Mouse (Mus musculus) liver, embryonic 14.5 days (tissue): ENCODE measurements around the gene Efcab9. TPM values are rescaled to one million over a fixed set of nuclear protein-coding genes. Genes with fewer than 3 reads are reported as not detected.

Experiments used
- ATAC-seq: fragments of 200-750 bp; cut with Nextera tagmentation; 2 replicates; pipeline ENCODE4 v1.8.0; 2017; ENCODE audit warnings: moderate number of reproducible peaks, mild to moderate bottlenecking, moderate library complexity; ENCODE audit not compliant: insufficient read depth
- DNase-seq, 3 experiments: peaks; one replicate each; pipeline ENCODE4 v3.0.0-alpha.2; 2012 to 2013; ENCODE audit warnings: low read depth in 3 of 3, low spot score in 3 of 3
- H3K27ac ChIP-seq: fragments of 300-500 bp; sonication (generic); 2 replicates; pipeline ENCODE4 v1.5.1; 2014; ENCODE audit warnings: moderate library complexity, mild to moderate bottlenecking, control low read depth, inconsistent platforms
- H3K27me3 ChIP-seq: fragments of 300-500 bp; sonication (generic); 2 replicates; pipeline ENCODE4 v1.6.1; 2014; ENCODE audit warnings: mild to moderate bottlenecking, low read length, moderate library complexity; ENCODE audit not compliant: control insufficient read depth, insufficient read depth
- H3K36me3 ChIP-seq: fragments of 300-500 bp; sonication (generic); replicated peaks from 2 replicates; pipeline ENCODE4 v1.6.1; 2014; ENCODE audit warnings: low read depth; ENCODE audit not compliant: control insufficient read depth, insufficient read depth
- H3K4me1 ChIP-seq, 2 experiments: fragments of 200-500 bp in 1 of 2; fragments of 300-500 bp in 1 of 2; sonication (generic) in 1 of 2; replicated peaks; 2 replicates each; pipeline ENCODE4 v1.6.1; 2012 to 2014; ENCODE audit warnings: antibody characterized with exemption in 1 of 2, inconsistent platforms in 1 of 2, low read length in 1 of 2; ENCODE audit not compliant: control insufficient read depth in 2 of 2, insufficient read depth in 2 of 2
- H3K4me2 ChIP-seq: fragments of 300-500 bp; sonication (generic); 2 replicates; pipeline ENCODE4 v1.6.1; 2014; ENCODE audit warnings: low read depth, mild to moderate bottlenecking, control low read depth, moderate library complexity
- H3K4me3 ChIP-seq, 2 experiments: fragments of 200-500 bp in 1 of 2; fragments of 300-500 bp in 1 of 2; sonication (generic) in 1 of 2; 2 replicates each; pipeline ENCODE4 v1.5.1; 2012 to 2014; ENCODE audit warnings: low read depth in 2 of 2, low read length in 2 of 2, mild to moderate bottlenecking in 2 of 2, control low read depth in 1 of 2, inconsistent platforms in 1 of 2, moderate library complexity in 1 of 2; ENCODE audit not compliant: insufficient read depth in 1 of 2
- H3K9ac ChIP-seq: fragments of 300-500 bp; sonication (generic); replicated peaks from 2 replicates; pipeline ENCODE4 v1.6.1; 2014; ENCODE audit warnings: mild to moderate bottlenecking, control low read depth, moderate library complexity
- H3K9me3 ChIP-seq: fragments of 300-500 bp; sonication (generic); 2 replicates; pipeline ENCODE4 v1.6.1; 2016; ENCODE audit warnings: low read length, mixed read lengths; ENCODE audit not compliant: control insufficient read depth
- CTCF ChIP-seq: IDR thresholded peaks from 2 replicates; pipeline ENCODE4 v1.5.1; 2016; ENCODE audit warnings: antibody characterized with exemption, low read depth, control low read depth
- EP300 ChIP-seq: IDR thresholded peaks from 2 replicates; pipeline ENCODE4 v1.6.1; 2016; ENCODE audit warnings: antibody characterized with exemption, low read depth
- WGBS: fragments of 180-500 bp; shearing (Covaris S2); extraction: QIAGEN DNeasy Blood & Tissue Kit; methylation state at CpG from one replicate; pipeline ENCODE4 v1.1.7; 2014; ENCODE audit not compliant: insufficient replicate concordance; 5-methylcytosine and 5-hydroxymethylcytosine counted together
- polyA plus RNA-seq, 2 experiments: library from polyadenylated mRNA; depleted of rRNA in 1 of 2; stranded (reverse) in 1 of 2; unstranded in 1 of 2; fragments of >200 nt; fragmentation: Nextera tagmentation in 1 of 2; extraction: Ambion mirVana in 1 of 2; gene quantifications; 2 replicates each; pipeline versions ENCODE4 v1.2.1 to v1.2.3; 2012 to 2014

The Efcab9 gene
- polyA plus RNA-seq, 2 experiments: 0.22 to 0.26 TPM

GRCm38 (mm10) chr11:32488808-32489670 lies 42.8 kb downstream of the Efcab9 start:
- no peaks in the 10 kb centered on the region for H3K36me3 ChIP-seq
- H3K9me3 ChIP-seq: no peaks in the 10 kb centered on the region
- 54% methylated on average over 5 of the region's 5 CpGs for WGBS
- H3K27ac ChIP-seq: no peak overlapping the region
- TF ChIP-seq CTCF: no peak
- no peak for TF ChIP-seq EP300
- no peaks in the 10 kb centered on the region for H3K4me1 ChIP-seq
- DNase-seq (no peak), ATAC-seq (no peak)
- no peaks in the 10 kb centered on the region for H3K27me3 ChIP-seq
- no peak overlapping the region for H3K4me2 ChIP-seq
- H3K9ac ChIP-seq: no peak overlapping the region
- no peak overlapping the region for H3K4me3 ChIP-seq

- TF ChIP-seq CTCF (no peak), EP300 (no peak)
- no peak overlapping the region for H3K27ac ChIP-seq
- ATAC-seq: no peak
These were observed 43.5 kb downstream of the Efcab9 start for GRCm38 (mm10) chr11:32488344-32488743.

GRCm38 (mm10) chr11:32487501-32487900 lies 44.4 kb downstream of the Efcab9 start:
- no peak for DNase-seq
- Histone ChIP-seq H3K9me3 (no peaks in the 10 kb centered on the region), H3K9ac (no peak overlapping the region), H3K4me3 (no peak overlapping the region), H3K27ac (no peak overlapping the region), H3K4me1 (no peaks in the 10 kb centered on the region), H3K27me3 (no peaks in the 10 kb centered on the region), H3K36me3 (no peaks in the 10 kb centered on the region), H3K4me2 (no peak overlapping the region)
- ATAC-seq: no peak
- WGBS: 61% methylated on average over 3 of the region's 3 CpGs
- TF ChIP-seq EP300 (no peak), CTCF (peak; percentile 51)

More at GRCm38 (mm10) chr11:32488344-32488743, 43.5 kb downstream of the Efcab9 start:
- no peak overlapping the region for H3K4me2 ChIP-seq
- DNase-seq: no peak
- no peaks in the 10 kb centered on the region for H3K27me3 ChIP-seq
- H3K9ac ChIP-seq: no peak overlapping the region
- H3K9me3 ChIP-seq: no peaks in the 10 kb centered on the region
- H3K4me1 ChIP-seq: no peaks in the 10 kb centered on the region
- H3K36me3 ChIP-seq: no peaks in the 10 kb centered on the region
- H3K4me3 ChIP-seq: no peak overlapping the region

- H3K36me3 ChIP-seq: no peaks in the 10 kb centered on the region
- H3K27me3 ChIP-seq: no peaks in the 10 kb centered on the region
- H3K27ac ChIP-seq: no peak overlapping the region
- no peak overlapping the region for H3K4me3 ChIP-seq
- 40% methylated on average over 3 of the region's 3 CpGs for WGBS
- TF ChIP-seq EP300 (no peak), CTCF (no peak)
- no peak for ATAC-seq
- H3K4me2 ChIP-seq: no peak overlapping the region
- no peak for DNase-seq
- no peak overlapping the region for H3K9ac ChIP-seq
- H3K4me1 ChIP-seq: no peaks in the 10 kb centered on the region
- no peaks in the 10 kb centered on the region for H3K9me3 ChIP-seq
These were observed 45.3 kb downstream of the Efcab9 start for GRCm38 (mm10) chr11:32486621-32487020.

- H3K4me1 ChIP-seq: no peaks in the 10 kb centered on the region
- H3K9ac ChIP-seq: no peak overlapping the region
- H3K4me3 ChIP-seq: no peak overlapping the region
- DNase-seq (no peak), ATAC-seq (no peak)
- H3K4me2 ChIP-seq: no peak overlapping the region
- TF ChIP-seq EP300 (no peak), CTCF (no peak)
- 30% methylated on average over 3 of the region's 3 CpGs for WGBS
- no peaks in the 10 kb centered on the region for H3K9me3 ChIP-seq
- no peaks in the 10 kb centered on the region for H3K36me3 ChIP-seq
- no peak overlapping the region for H3K27ac ChIP-seq
- no peaks in the 10 kb centered on the region for H3K27me3 ChIP-seq
These were observed 46.6 kb downstream of the Efcab9 start for GRCm38 (mm10) chr11:32485290-32485689.
